Mouse (Mus musculus) C2C12 (cell line): ENCODE measurements around the gene Mob2. TPM values are rescaled to one million over a fixed set of nuclear protein-coding genes. Genes with fewer than 3 reads are reported as not detected.

Experiments
- H3K27me3 ChIP-seq: one replicate; pipeline ENCODE4 v1.6.1; 2011; ENCODE audit not compliant: control insufficient read depth, insufficient read depth, insufficient read length
- H3K36me3 ChIP-seq: one replicate; pipeline ENCODE4 v1.6.1; 2011; ENCODE audit not compliant: control insufficient read depth, insufficient read depth
- H3K4me3 ChIP-seq: one replicate; pipeline ENCODE4 v1.5.1; 2011; ENCODE audit warnings: mild to moderate bottlenecking, control low read depth; ENCODE audit not compliant: poor library complexity, insufficient read depth, severe bottlenecking
- H3K79me2 ChIP-seq: one replicate; pipeline ENCODE4 v1.6.1; 2011; ENCODE audit not compliant: control insufficient read depth, insufficient read depth
- H3K79me3 ChIP-seq: one replicate; pipeline ENCODE4 v1.6.1; 2011; ENCODE audit warnings: low read depth, control low read depth
- H3ac ChIP-seq: one replicate; pipeline ENCODE3; 2011; ENCODE audit warnings: low read depth; ENCODE audit not compliant: control insufficient read depth, insufficient read length
- CEBPB ChIP-seq: IDR thresholded peaks from one replicate; pipeline ENCODE4 v1.6.1; 2011; ENCODE audit warnings: low read depth, mild to moderate bottlenecking, control low read depth, moderate library complexity
- CTCF ChIP-seq: IDR thresholded peaks from one replicate; pipeline ENCODE4 v1.5.1; 2011; ENCODE audit not compliant: control insufficient read depth, insufficient read depth, insufficient read length
- FOSL1 ChIP-seq: IDR thresholded peaks from one replicate; pipeline ENCODE4 v1.8.0; 2011; ENCODE audit warnings: mild to moderate bottlenecking, low read length; ENCODE audit not compliant: poor library complexity, insufficient read depth, severe bottlenecking
- MAX ChIP-seq: IDR thresholded peaks from one replicate; pipeline ENCODE4 v1.6.1; 2011; ENCODE audit warnings: mild to moderate bottlenecking, control low read depth
- MYOD1 ChIP-seq: IDR thresholded peaks from one replicate; pipeline ENCODE4 v1.6.1; 2011; ENCODE audit warnings: low read depth; ENCODE audit not compliant: control insufficient read depth, insufficient read length
- MYOG ChIP-seq: IDR thresholded peaks from one replicate; pipeline ENCODE4 v1.6.1; 2011; ENCODE audit not compliant: control insufficient read depth, insufficient read length; ENCODE audit errors: extremely low read depth
- USF1 ChIP-seq: IDR thresholded peaks from one replicate; pipeline ENCODE4 v1.6.1; 2011; ENCODE audit warnings: low read depth, mild to moderate bottlenecking, control low read depth, moderate library complexity
- polyA plus RNA-seq: library from polyadenylated mRNA; unstranded; fragments of >200 nt; fragmentation: generic; extraction: Trizol; gene quantifications from one replicate; pipeline ENCODE4 v1.2.1, GENCODE M21; 2012; ENCODE audit warnings: missing spikeins

Mob2 gene
- polyA plus RNA-seq, 1 experiment: 27.5 TPM

DNA sequence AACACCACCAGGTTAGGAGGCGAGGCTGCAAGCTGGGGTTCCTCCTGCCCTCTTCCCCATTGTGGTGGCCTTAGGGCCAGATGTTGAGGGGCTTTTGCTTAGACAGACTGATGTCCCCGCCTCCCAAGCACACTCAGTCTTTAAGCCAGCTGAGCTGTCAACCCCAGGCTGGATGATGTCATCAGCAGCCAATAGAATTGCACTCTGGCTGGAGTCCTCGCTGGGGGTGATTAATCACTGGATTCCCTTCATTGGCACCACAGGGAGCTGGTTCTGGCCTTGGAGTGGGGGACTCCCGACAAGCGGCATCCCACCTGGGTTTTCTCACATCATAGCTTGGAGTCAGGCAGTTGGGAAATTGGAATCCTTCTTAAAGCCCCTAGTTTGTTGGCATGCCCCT lies 28.0 kb upstream of the Mob2 start:
- Histone ChIP-seq H3K36me3 (peaks cover 10% of the 10 kb centered on the region), H3ac (no peak overlapping the region), H3K79me3 (no peaks in the 10 kb centered on the region), H3K27me3 (no peaks in the 10 kb centered on the region), H3K4me3 (no peak overlapping the region), H3K79me2 (peaks cover 21% of the 10 kb centered on the region)
- TF ChIP-seq FOSL1: no peak
- no peak for TF ChIP-seq CTCF
- TF ChIP-seq MYOG: no peak
- no peak for TF ChIP-seq MYOD1
- no peak for TF ChIP-seq MAX
- TF ChIP-seq CEBPB: no peak
- TF ChIP-seq USF1: no peak

DNA sequence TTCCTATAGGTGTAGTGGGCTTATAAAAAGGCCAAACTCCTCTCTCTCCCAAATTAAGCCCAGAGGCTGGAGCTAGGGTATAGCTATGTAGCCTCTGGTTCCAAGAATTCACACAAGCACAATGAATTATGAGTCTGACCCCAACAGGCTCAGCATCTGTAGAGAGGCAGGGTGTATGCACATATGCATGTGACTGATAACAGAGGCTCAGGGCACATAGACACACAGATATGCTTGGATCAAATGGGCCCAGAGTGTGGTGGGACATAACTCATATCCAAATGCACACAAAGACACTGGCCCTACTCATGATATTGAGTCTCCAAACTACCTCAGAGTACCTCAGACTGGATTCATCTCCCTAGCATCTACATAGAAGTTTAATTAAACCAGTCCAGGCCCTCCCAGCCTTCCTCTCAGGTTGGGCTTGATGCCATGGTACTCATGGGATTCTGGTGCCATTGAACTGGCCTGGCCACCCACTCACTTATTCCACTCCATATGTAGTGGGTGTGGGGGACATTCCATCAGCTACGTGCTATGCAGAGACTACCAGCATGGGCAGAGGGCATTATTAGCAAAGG lies 26.3 kb upstream of the Mob2 start:
- no peaks in the 10 kb centered on the region for H3K27me3 ChIP-seq
- peaks cover 19% of the 10 kb centered on the region for H3K79me2 ChIP-seq
- H3K4me3 ChIP-seq: no peak overlapping the region
- H3K79me3 ChIP-seq: no peaks in the 10 kb centered on the region
- no peak overlapping the region for H3ac ChIP-seq
- no peak for TF ChIP-seq FOSL1
- TF ChIP-seq MYOD1: no peak
- TF ChIP-seq MAX: no peak
- no peak for TF ChIP-seq CEBPB
- peaks cover 15% of the 10 kb centered on the region for H3K36me3 ChIP-seq

GRCm38 (mm10) chr7:142086159-142086905 lies 25.5 kb upstream of the Mob2 start:
- H3K79me2 ChIP-seq: peaks cover 11% of the 10 kb centered on the region
- no peak overlapping the region for H3ac ChIP-seq
- TF ChIP-seq CTCF (no peak), CEBPB (no peak), MAX (no peak), MYOD1 (no peak), MYOG (no peak), FOSL1 (no peak), USF1 (no peak)
- H3K27me3 ChIP-seq: no peaks in the 10 kb centered on the region
- H3K36me3 ChIP-seq: peaks cover 16% of the 10 kb centered on the region
- no peak overlapping the region for H3K4me3 ChIP-seq
- H3K79me3 ChIP-seq: no peaks in the 10 kb centered on the region

- no peak overlapping the region for H3K4me3 ChIP-seq
- no peaks in the 10 kb centered on the region for H3K79me3 ChIP-seq
- peaks cover 24% of the 10 kb centered on the region for H3K36me3 ChIP-seq
- H3ac ChIP-seq: no peak overlapping the region
- peaks cover 11% of the 10 kb centered on the region for H3K79me2 ChIP-seq
- TF ChIP-seq MYOD1 (no peak), MAX (no peak), MYOG (no peak), CTCF (no peak), FOSL1 (no peak), CEBPB (peak; percentile 90)
- H3K27me3 ChIP-seq: no peaks in the 10 kb centered on the region
These were observed 24.0 kb upstream of the Mob2 start for GRCm38 (mm10) chr7:142084820-142085219.

DNA sequence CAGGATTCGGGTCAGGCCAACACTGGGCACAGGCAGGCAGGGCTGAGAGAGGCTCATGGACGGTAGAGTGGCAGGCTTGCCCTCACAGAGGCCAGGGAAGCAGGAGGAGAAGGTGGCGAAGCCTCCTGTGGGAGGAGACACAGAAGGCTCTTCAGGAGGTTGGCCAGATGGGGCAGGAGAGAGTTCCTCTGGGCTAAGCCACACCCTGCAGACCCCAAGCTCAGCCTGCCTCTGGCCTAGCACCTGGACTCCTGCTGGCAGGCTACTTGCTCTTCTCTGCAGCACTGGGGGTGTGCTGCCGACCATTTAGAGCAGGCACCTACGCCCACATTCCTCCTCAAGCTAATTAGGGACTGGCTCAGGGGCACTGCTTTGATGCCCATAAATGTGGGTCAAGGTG lies 23.5 kb upstream of the Mob2 start:
- H3K4me3 ChIP-seq: no peak overlapping the region
- H3K36me3 ChIP-seq: peaks cover 24% of the 10 kb centered on the region
- peaks cover 11% of the 10 kb centered on the region for H3K79me2 ChIP-seq
- TF ChIP-seq FOSL1 (no peak), USF1 (no peak), CEBPB (no peak), MYOG (no peak), MAX (no peak), CTCF (no peak), MYOD1 (no peak)
- H3ac ChIP-seq: peak overlapping the region; percentile 39
- no peaks in the 10 kb centered on the region for H3K79me3 ChIP-seq
- H3K27me3 ChIP-seq: no peaks in the 10 kb centered on the region
